Mouse (Mus musculus) stomach, postnatal 0 days (tissue): ENCODE data around the gene Mvb12b.

ENCODE experiments used
- CTCF ChIP-seq: IDR thresholded peaks from 2 replicates; pipeline ENCODE4 v1.5.1; 2016; ENCODE audit warnings: antibody characterized with exemption, low read depth, mild to moderate bottlenecking, moderate library complexity
- EP300 ChIP-seq: optimal IDR thresholded peaks from 2 replicates; pipeline ENCODE3; 2016; ENCODE audit warnings: antibody characterized with exemption

DNA sequence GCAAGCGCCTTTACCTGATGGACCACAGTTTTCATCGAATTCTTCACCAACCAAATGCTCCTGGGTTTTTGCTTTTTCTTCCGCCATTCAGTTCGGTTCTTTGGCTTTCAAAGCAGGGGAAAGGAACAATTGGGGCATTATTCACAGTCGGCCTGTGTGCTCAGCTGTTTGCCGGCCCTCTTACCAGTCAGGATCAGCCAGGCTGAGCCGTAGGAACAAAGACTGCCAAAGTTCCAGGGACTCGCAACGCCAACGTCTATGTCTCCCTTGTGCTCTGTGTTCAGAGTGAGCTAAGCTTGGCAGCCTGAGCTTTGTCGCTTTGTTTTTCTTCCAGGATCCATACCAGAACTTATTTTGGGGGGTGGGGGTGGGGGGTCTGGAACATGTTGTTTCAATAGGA is 28.9 kb upstream of the Mvb12b start:
- TF ChIP-seq CTCF (no peak), EP300 (no peak)
